Mouse (Mus musculus) right cerebral cortex, postnatal 4 days (tissue): Measurements from ENCODE around the gene Ncoa7.
"Not testable (repeated sequence)": the region's sequence is repeated elsewhere in the genome, so short reads cannot be mapped to it uniquely, and the experiment has no call there.

ENCODE experiments used
- DNase-seq: peaks from one replicate; pipeline ENCODE4 v3.0.0-alpha.2; 2022

Ncoa7 gene

DNA sequence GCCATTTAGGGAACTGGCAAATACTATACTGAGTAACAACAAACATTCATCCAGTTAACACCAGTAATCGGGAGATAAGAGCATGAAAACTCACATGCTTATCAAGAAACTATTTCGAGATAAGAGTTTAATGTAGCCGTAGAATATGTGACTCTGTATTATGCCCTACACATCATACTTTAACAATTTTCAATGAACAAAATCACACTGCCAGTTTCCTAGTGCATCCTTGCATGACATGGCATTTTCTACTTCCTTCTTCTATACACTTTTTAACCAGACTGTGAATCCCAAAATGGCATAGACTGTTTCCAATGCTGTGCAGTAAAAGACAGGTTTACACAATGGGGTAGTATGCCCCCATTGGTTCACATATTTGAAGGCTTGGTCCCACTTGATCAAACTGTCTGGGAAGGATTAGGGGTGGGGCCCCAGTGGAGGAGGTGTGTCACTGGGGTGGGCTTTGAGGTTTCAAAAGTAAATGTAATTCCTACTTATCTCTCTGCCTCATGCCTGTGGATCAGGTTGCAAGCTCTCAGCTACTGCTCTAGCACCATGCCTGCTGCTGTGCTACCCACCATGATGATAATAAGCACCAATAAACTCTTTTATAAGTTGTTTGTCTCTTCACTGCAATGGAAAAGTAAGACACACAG, 15.3 kb downstream of the Ncoa7 start:
- no peak for DNase-seq

DNA sequence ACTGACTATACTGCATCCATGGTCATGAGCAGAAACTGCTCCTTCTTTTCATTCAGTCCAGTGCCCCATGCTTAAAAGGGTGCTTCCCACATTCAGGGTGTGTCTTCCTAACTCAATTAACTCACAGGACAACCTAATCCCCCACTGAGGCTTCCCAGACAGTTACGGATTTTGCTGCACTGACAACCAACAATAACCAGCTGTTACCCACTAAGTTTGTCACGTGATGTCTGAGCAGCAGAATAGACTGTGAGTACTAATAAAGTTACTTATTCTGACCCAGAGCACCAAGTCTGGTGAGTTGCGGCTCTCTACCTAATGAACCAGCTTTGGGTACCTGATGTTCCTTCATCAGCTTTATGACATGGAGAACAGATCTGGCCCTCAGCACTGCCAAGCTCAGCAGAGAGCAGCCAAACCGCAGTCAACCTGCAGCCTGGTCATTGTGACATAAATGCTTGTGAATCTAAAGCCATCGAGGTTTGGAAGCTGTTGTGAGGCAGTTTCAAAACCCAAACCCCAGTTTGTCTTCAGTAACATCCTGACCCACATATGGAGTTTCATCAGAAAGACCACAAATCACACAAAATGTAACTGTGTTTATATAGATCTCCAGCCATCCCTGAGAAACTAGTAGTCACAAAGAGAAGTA, 16.9 kb downstream of the Ncoa7 start:
- no peak for DNase-seq

DNA sequence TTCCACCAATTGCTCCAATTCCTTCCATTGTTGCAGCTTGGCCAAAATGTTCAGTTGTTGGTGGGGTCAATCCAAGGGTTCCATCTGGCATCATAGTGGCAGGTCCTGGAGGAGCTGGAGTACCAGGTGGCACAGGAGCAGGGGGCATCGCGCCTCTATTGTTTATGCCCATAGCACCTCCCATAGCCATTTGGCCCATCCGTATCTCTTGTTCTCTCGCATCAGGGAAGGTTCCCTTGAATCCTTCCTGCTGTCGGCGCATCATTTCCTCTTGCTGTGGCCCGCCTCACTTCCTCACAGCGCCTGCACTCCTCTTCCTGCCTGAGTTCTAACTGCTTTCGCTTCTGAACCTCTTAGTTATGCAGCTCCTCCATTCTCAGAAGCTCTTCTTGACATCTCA, 22.2 kb downstream of the Ncoa7 start:
- DNase-seq, result not testable (repeated sequence)

DNA sequence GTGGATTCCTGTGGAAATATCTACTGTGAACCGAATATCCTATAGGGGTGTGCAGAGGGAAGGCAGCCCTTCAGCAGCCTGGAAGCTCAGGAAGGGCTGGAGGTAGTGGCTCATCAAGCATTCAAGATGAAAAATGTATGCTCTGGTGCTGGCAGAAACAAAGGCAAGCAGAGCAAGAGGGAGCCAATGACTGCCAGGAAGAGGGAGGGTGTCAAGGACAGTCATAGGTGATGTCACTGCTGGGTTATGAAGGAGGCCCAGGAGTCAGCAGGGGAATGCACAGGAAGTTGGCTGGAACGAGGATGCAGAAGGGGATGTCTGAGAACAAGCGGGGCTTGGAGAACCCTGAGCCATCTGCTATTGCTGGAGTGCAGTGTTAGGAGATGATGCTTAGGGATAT, 24.9 kb downstream of the Ncoa7 start:
- DNase-seq, result no peak

DNA sequence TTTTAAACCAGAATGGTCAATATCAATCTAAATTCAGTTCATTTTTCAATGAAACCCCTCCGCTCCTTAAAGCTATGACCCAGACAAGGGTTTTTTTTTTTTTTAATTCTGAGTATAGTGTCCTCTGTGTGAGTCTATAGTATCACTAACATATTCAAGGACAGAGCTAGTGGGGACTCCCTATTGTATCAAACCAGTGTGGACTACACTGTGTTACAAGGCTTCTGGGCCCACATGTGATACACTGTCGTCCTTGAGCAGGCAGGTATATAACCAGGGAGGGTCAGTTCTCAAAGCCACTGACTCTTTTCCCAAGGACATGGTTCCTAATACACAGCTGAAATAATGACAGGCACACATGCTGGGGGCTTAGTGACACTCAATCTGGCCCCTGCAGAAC, 27.1 kb downstream of the Ncoa7 start:
- DNase-seq, result no peak

DNA sequence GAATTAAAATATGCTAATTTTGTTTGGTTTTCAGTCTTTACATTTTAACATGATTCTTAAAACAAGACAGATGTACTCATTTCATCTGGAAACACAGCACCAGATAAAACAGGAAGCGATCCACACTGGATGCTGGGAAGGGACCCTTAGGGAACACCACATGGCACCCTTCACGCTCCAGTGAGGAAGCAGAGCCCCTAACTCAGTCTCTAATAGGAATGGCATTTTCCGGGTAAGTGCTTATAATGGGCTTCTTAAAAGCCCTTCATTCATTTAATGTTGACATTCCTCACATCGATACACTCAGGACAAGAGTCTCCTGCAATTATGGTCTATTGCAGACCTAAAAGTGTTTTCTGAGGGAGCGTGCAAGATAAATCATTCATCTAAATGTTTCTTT, 27.6 kb downstream of the Ncoa7 start:
- no peak for DNase-seq

DNA sequence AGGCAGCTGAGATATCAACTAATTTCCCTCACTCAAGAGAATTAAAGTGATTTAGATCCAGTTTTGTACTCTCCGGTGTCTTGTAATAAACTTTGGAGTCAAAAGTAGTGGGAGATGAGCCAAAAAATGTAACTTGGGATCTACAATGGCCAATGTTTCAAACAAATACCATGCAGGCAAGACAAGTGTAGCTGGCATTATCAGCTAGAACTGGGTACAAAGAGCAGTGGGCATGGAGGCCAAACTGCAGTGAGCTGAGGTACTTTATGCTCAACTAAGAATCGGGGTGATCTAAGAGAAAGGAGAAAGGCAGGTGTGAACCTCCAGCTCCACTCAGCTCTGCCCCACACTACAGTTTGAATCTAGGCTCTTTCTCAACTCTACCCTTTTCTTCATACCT, 28.7 kb downstream of the Ncoa7 start:
- no peak for DNase-seq

DNA sequence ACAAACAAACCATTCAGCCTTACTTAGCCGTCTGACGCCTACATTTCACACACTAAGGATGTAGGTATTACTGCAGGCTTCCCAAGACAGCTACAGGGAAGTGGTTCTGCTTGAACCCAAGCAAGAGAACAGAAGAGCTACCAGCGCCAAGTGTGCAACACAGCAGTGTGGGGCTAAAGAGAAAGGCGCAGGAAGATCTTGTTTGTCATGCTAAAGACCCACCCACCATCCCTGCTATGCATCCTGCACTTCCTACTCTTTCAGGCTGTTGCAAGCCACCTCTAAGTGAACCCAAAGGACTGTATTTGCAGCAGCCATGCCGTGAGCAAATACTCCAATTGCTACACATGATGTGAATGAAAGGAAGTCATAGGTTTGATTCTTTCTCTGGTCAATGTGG, 29.9 kb downstream of the Ncoa7 start:
- no peak for DNase-seq

DNA sequence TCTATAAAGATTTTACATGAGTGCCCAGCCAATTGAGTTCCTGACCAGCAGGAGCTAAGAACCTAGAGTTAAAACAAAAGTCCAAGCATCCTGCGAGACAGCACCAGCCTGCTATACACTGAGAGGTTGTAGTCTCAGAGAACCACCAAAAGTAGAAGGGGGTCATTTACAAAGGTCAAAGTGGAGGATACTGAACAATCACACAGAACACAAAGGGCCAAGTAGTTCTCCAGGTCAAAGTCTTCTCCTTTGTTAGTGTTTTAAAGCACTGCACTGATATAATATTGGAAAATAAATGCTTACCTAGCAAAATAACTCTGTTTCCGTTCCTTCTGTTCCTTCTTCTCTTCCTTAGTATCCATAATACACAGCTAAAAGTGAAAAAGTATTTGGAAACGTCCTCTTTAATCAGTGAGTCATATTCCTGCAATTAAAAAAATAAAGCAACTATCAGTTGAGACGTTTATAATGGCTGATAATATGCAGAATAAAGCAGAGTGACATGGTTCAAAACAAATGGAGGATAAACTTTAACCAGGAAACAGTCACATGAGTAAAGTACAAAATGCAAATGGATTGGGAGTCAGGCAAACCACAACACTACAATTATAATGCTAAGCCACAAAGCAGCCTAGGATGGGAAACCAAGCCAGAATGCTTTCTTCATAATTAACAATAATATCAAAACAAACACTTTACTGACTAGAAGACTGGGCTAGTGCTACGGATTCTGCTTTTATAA, 31.5 kb downstream of the Ncoa7 start:
- no peak for DNase-seq

DNA sequence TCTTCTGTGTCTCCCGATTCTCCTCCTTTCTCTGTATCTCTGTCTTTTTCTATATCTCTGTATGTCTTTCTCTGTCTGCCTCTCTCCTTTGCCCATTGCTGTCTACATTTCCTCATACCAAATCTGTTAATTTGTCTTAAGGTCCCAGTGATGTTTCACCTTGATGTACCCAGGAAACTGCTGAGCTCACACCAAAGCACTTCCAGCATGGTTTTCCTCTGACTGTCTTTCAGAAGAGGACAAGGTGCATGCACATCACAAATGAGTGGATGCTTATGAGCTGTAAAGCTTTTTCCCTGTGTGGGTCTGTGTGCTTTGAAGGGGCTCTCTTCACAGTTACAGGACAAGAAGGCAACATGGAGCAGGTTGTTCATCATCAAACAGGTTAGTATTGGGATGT, 34.3 kb downstream of the Ncoa7 start:
- DNase-seq, result no peak

DNA sequence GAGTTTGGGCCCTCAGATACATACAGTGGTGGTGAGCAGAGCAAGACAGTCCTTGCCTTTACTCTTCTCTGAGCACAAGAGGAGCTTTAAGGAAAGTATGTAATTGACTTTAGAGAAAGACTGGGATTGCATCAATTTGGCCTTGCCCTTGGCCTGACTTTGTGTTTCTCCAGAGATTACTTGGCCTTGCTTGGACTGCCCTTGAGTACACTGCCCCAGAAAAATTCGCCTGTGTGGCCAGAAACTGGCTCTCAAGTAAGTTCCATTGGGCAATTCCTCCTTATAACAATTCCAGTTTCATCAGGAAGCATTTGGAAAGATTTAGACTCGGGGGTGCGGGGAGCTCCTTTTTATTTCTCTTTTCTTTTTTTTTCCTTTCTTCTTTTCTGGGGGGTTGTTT, 34.9 kb downstream of the Ncoa7 start:
- no peak for DNase-seq

DNA sequence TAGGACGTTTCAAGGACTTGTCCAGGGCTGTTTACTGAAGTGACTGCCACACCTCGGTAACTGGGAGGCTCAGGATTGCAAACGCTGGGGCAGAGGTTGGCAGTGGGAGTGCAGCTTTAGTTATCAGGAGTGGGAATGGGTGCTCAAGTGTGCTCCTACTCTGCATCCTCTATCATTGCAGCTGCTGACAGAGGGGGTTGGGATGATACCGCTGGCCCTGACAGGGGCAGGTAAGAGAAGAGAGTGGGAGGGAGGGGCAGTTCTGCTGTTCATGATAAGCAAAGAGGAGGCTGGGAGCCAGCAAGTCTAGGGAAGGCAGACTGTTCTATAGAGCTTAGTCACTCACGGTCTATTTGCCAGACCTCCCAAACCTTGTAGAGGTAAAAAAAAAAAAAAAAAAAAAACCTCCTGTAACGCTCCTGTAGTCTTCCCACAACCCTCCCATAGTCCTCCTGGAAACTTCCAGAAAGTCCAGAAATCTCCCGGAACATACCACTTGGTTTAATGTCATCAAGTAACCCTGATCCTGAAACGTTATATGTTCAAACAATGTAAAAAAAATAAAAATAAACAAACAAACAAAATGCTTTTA, 39.9 kb downstream of the Ncoa7 start:
- no peak for DNase-seq

DNA sequence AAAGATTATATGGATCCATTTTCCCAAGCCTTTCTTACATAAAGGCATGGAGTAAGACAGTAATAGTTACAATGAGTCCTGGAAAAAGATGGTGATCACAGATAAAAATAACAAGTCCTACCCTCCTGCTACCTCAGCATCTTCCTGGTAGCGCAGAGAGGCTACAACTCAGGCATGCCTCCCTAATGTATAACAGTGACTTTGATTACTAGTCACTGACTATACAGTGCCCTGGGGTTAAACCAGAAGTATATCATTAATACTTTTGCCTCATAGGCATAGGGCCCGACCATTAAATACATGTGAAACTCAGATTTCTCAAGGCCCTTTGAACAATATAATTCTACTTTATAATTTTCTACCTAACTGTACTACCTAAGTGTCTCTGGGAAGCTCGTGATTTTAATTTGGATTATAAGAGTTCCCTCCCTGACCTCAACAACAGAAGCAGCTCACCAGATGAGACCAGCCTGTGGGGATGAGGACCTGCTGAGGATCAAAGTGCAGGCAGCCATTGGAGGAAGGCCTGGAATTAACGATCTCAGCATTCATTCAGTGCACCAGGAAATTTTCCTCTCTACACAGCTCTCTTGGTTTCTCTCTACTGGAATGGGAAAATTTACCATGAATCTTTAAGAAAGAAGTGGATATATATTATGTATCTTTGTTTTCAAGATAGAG, 40.7 kb downstream of the Ncoa7 start:
- DNase-seq, result no peak

DNA sequence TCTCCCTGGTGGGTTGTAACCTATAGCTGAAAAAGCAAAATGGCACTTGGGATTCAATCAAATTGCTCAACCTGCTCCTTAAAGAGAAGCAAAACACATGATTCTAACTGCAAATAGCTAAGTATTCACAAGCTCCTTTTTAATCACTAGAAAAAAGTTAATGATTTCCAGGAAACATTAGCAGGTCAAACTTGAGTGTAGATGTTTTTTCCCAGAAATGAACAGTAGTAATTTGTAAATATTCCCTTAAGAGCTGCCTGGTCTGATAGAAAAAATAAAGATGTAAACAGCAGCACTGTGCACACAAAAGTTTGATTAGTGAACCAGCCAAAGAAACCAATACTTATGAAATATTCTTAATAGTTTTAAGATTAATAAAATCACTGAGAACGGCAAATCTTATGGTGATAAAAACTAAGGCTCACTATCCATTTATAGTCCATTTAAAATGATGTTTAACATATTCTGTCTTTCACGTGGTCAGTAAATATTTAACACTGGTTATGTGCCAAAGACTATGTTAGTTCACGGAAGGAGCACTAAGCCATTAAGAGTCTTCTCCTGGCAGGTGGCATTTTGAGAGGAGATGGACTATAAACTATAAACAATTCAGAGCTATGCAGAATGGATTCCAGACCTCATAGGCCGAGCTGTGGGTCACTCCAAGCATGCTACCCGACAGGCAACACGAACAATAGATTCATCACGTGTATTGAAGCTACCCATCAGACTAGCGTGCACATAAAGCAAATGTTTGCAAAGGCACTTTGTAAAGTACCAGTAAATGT, 43.6 kb downstream of the Ncoa7 start:
- DNase-seq, result no peak

DNA sequence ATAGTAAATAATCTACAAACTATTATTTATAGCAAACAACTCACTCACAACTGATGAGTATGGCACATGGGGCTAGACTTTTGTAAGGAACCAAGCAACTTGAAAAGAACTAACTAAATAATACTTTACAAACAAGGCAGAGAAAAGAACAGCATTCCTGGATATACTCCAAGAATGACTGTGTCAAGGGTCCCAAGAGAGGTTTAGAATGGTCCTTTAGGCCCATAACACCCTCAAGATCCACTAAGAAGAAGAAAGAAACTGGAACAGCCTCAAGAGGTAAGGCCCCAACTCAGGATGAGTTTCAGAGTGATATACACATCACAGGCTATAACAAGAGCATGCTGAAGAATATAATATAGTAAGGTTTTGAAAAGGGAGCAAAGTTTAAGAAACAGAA, 47.1 kb downstream of the Ncoa7 start:
- no peak for DNase-seq

DNA sequence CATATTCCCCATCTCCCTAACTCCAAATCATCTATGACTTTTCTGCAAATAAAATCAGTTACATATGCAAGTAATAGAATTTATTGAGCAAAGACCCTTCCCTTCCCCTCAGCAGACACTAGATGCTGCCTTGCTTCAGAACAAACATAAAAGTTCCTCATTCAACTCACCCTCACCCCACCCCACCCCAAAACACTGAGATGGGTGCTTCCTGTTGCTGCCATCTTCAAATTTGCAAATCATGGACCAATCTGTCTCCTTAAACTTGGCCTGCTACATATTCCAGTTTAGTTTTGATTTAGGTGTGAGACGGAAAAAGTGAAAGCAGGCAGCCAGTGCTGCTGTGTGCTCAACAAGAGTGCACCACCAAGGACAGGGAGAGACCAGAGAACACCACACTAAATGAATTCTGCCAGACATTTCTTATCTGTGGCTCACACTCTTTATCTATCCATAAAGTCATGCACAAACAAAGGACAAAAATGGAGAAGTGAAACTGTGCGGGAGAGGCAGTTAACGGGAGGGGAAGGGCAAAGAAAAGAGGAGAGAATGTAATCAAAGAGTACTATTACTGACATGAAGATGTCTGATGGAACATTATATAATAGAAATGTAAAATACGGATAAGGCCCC, 48.2 kb downstream of the Ncoa7 start:
- DNase-seq, result no peak

DNA sequence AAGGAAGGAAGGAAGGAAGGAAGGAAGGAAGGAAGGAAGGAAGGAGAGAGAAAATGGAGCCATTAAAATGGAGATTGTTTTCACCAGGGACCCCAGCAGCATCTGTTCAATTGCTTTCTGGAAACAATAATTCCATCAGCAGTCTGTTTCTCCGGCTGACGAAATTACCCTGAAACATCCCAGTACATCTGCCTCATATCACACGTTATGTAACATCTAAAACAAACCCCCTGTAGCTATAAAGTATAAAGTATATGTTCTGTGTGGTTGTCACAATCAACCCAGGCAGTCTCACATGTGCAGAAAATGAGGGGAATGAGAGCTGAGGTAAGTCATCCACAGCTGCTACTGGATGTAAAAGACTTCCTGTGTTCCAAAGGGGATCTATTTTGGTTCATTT, 49.0 kb downstream of the Ncoa7 start:
- DNase-seq, result no peak

DNA sequence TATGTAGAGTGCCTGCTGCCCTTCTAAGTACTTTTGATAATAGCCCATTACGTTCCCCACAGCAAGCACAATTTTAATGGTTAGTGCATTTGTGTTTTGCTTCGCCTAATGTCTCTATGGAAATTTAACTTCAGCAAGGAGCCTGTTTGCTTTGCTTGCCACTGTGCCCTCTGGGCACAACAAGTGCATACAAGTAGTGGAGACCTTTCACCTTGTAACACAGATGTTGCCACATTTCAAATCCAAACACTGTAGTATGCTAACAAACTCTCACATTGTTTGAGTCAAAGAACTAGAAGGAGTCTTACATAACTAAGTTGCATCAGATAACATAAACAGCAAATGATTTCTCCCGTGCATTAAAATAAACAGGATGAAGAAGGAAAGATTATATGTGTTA, 50.6 kb downstream of the Ncoa7 start:
- DNase-seq, result no peak

DNA sequence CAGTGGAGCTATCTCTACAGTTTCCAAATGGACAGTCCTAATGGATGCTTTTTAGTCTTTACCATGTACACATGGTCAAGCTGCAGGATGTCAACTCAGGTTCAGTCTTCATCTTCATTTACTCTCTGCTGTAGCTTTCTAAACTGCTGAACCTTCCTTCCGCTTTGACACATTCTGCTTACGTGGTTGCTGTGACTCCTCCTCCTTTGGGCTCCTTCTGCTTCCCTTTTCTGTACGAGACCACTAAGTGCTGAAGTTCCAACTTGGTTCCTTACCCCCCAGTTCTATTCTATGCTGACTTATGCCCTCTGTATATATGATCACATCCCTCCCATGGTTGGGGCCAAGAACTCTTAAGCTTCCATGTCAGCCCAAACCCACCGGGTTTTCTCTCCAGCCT, 51.5 kb downstream of the Ncoa7 start:
- no peak for DNase-seq

DNA sequence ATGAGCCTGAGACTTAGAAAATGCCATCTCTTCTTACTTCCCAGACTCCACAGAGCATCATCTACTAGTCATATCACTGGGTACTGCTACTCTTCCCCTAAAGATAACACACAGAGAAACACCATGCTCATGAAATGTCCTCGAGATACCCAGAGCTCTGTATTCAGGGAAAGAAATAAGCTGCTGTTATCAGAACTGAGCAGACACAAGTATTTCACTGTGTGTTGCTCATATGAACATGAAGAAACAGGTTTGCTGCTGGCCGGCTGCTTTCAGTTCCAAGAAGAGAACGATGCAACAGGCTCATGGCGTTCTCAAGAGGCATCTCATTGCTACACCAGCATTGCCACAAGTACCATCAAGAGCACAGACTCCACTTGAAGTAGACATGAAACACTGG, 53.3 kb downstream of the Ncoa7 start:
- no peak for DNase-seq

DNA sequence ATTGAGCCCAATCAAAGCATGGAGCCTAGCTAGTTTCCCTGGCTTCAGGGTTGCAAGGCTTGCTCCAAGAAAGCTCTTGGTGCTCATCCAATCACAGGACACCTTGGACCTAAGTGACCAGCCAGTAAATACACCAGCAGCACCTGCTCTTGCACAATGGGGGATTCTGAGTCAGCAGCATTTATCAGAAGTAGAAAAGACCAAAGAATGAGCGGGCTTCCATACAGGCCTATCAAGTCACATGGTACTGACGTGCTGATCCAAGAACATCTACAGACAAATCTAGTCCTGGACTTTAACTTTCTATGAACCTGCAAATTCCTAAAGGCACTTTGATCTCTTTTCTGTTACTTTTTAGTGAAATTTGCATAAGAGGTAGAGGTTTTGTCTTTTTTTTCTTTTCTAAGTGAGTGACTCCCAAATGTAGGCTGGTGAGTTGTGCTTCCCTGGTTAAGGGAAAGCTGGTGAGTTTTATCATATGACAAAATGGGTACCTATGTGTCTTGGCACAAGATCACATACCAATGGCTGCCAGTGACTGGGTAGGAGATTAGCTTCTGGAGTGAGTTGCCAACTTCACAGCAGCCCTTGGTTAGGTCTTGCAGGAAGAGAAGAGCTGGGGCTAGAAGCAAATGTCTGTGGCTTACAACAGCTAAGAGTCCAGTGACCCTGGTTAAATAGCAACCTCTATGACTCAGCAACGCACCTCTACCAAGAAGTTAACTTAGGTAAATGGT, 57.7 kb downstream of the Ncoa7 start:
- no peak for DNase-seq
